Mouse (Mus musculus) kidney, postnatal 25 days (tissue): Measurements from ENCODE around the gene Spata18.

Source experiments
- DNase-seq, 2 experiments: peaks; one replicate each; pipeline ENCODE4 v3.0.0; 2021; ENCODE audit warnings: mixed read lengths in 2 of 2

Gene Spata18

GRCm38 (mm10) chr5:73651061-73651854, at the start of gene Spata18:
Gene Spata18, plus strand, starts transcription at chr5:73651379.
- peak in 1 of 2 experiments; percentile 16 for DNase-seq

DNA sequence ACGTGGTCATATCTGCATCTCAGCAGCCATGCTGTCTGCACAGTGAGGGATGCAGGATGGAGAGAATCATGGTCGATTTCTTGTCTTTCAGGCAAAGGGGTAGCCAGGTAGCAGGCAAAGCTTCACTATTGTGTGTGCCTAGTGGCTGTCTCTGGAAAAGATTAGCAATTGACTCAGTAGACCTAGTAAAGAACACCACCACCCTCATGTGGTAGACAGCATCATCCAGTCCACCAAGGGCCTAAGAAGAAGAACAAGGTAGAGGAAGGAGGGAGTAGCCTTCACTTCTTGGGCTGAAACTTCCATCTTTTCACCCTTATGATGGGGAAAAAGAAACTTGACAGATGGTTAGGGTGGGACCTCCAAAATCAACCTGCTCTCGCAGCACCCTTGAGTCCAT, 48.3 kb upstream of the Spata18 start:
- DNase-seq = no peak

DNA sequence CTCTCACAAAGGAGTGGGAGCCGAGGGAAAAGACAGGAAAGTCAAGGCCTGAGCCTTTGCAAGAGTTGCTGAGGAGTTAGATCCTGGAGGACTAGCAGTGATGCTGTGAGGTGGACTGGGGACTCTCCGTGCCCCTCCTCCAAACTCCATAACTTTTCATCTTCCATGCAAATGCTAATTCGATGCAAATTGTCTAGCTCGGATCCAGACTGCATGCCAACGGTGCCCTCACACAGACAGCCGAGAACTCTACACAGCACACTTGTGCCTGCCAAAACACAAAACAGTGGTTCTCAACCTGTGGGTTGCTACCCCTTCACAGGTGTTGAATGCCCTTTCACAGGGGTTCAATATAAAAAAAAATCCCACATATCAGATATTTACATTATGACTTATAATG, 46.6 kb upstream of the Spata18 start:
- DNase-seq = no peak

- no peak for DNase-seq
These were observed 46.2 kb upstream of the Spata18 start for GRCm38 (mm10) chr5:73604964-73605363.

- no peak for DNase-seq
These were observed 40.1 kb upstream of the Spata18 start for GRCm38 (mm10) chr5:73611071-73611470.

- no peak for DNase-seq
These were observed 37.9 kb upstream of the Spata18 start for GRCm38 (mm10) chr5:73613296-73613695.

DNA sequence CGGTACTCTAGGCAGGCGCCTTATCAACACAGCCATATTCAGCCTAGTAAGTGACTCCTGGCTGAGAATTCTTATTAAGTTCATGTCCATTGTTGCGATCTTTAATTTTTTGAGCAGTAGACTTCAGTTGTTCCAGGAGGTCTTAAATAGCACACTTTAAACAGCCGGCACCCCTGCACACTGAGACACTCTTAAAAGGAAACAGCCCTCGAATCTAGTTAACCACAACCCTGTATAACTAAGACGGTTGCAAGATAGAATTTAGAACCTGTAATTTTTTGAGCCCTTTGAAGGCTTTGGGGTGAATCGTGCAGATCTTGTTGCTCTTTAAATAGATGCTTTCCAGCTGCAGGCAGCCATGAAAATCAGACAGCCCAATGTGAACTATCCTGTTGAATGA, 36.0 kb upstream of the Spata18 start:
- DNase-seq = no peak

GRCm38 (mm10) chr5:73618969-73619368, 32.2 kb upstream of the Spata18 start:
- DNase-seq = no peak

DNA sequence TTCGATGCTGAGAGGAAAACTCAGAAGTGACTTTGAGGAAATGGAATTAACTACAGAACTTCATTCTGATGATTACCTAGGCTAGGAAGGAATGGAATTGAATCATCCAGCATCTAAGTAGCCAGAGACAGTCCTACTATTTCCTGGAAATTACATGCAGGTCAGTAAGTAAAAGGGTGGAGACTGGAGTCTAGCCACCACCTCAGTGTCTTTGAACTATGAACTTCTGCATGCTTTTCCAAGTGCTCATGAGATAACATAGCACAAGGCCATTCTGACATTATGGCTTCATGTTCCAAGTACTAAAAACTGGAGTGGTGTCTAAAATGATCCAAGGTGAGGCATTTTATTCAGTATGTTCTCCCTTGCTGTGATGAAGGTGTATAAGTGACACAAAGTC, 25.7 kb upstream of the Spata18 start:
- DNase-seq = no peak

DNA sequence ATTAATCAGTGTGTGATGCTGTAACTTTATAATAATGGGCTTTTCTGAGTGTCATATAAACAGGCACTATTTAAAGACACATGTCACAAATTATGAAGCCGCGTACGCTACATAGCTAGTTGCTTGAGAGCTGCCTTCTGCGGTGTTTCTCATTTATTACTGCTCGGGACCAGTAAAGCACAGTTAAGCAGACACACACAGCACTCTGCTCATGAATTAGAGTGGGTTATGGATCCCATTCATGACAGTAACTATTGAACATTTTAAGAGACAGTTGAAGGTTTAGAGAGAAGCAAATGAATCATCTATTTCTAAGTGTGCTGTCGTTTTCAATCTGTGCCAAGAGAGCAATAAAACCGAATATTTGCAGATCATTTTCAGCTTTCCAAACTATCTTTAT, 24.3 kb upstream of the Spata18 start:
- no peak for DNase-seq

GRCm38 (mm10) chr5:73627559-73627958, 23.6 kb upstream of the Spata18 start:
- no peak for DNase-seq

GRCm38 (mm10) chr5:73627991-73628390, 23.2 kb upstream of the Spata18 start:
- DNase-seq = no peak

GRCm38 (mm10) chr5:73630141-73630540, 21.0 kb upstream of the Spata18 start:
- DNase-seq = no peak

DNA sequence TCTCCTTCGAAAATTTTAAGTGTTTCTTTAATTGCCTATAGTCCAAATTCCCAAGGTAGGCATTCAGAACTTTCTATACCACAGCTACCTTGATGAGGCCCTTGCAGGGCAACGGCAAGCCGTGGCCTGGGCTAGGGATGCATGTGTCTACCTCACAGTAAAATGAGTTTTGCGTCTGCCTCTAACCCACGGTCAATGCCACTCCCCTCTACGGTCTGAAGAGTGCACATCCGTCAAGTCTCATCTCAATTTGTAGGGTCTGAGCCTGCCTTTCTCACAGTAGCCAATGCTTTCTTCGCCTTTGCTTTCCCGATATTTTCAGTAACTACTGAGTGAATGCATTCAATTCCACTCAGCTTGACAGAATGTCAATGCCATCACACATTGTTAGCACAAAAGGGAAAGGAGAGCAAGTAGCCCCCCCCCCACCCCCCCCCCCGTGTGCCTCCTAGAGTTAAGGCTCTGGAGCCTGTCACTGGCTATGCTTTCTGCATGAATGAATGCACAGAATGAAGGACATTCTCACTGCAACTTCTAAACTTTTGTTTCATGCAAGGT, 20.1 kb upstream of the Spata18 start:
- DNase-seq = no peak

DNA sequence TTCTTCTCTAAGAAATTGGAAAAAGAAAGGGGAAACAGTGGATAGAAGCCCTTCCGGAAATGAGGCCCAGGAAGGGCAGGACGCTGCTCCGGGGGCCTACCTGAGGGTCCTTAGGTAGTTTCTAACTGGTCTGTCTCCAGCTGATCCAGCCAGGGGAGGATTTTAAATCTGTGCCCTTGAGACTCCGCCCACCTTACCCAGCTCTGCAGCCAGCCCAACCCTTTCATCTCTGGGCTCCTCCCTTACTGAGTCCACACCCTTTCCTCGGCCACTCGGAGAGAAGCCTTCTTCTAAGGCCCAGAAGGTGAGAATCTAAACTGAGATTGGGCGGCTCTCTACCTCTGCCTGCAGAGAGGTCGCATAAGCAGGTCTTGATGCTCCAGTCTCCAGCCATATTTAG, 18.9 kb upstream of the Spata18 start, which contains the start of gene Lrrc66:
Gene Lrrc66 (minus strand): TSS at position 236 of the 400 bp plus-strand sequence.
- peak; percentile 56 to 74 for DNase-seq

DNA sequence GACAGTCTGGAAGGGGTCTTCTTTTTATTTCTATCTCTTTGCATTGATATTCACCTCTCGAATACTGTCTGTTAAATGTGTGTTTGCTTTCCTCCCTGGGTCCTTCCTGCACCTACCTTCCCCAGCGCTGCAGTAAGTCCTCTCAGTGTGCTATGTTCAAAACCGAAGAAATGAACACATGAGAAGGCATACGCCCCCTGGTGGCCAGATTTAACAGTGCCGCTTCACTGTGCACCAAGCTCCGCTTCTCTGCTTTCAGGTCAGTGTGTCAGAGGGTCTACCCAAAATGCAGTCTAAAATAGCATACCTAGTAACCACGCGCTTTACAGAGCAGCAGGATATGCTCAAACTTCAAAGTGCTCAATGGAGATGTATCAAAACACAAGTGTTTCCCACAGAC, 18.0 kb upstream of the Spata18 start:
- peak; percentile 74 to 87 for DNase-seq

- no peak for DNase-seq
These were observed 13.7 kb upstream of the Spata18 start for GRCm38 (mm10) chr5:73637337-73638107.

GRCm38 (mm10) chr5:73641058-73641457, 10.1 kb upstream of the Spata18 start:
- no peak for DNase-seq

DNA sequence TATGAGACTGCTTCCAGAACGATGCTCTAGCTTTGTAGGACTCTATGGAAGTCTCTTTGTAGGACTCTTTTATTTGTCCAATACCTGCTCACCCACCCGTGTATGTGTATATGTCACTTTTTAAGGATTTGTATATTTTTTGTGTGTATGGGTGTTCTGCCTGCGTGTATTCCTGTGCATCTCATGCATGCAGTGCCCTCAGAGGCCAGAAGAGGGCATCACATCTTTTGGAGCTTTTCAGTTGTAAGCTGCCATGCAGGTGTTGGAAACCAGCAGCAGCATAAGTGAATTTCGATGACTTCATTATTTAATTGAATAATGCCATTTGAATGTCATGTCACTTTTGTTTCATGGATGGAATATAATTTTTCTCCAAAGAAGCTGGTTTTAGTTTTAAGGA, 9.1 kb upstream of the Spata18 start:
- DNase-seq = peak in 1 of 2 experiments; percentile 57

DNA sequence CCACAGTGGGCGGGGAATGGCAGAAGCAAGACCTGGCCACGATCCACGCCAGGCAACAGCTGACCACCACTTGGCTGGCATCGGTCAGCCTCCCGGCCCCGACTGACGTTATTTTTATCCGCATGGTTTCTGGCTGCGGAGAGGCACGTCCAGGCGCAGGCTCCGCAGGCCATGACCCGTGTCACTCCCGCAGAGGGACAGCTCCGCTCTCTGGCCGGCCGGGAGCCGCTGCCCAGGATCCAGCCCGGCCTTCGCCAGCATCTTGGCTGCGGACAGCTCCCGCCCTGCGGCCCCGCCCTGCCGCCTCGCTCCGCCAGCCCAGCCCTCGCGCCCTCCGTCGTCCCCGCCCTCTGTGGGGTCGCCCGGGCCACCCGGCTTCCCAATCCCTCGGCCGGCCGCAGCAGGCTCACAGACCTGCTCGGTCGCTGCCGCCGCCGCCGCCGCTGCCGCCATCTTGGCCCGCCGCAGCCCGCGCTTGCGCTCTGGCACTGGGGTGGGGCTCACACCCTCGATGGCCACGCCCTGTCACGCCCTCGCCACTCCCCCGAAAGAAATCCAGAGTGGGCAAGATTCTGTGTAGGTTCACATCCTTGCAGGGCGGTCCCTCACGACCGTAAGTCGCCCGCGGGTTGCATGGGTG, 3.8 kb upstream of the Spata18 start, which contains the start of gene Sgcb:
Gene Sgcb (minus strand): TSS at position 530 of the 640 bp plus-strand sequence.
- DNase-seq = peak; percentile 90

DNA sequence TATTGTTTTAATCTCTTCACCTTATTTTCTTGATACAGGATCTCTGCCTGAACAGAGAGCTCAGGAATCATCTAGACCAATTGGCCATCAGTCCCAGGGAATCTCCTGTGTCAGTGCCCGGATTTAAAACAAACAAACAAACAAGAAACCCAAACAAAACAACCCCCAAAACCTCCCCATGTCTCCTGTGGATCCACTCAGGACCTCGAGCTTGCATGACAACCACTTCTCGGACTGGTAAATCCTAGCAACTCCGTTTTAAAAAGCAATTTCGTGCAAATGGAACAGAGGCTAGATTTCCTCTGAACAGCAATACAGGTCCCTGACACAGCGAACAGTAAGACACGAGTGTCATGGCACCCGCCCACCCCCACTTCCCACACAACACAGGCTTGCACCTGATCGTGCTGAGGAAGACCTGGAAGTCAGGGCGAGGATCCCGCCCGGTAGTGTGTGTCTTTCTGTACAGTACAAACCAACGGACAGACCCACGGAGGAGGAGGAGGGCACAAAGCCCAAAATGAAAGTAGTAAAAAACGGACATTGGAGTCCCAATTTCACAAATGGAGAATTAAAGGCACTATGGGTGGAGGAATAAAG, 714 bp upstream of the Spata18 start:
- DNase-seq = peak in 1 of 2 experiments; percentile 11

DNA sequence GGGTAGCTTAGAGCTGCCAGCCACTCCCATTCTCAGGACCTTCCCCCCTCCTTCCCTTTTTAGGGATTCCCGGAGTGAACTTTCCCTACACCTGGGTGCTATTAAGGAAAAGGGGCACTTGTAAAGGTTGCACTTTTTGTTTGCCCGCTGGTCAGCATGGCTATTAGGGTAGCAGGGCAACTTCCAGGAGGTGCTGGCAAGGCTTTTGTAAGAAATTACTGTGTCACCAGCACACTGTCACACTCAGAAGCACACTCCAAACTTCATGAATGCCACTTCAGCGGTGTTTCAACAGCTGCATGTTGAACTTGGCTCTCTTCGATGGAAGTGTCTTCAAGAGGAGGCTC, 649 bp downstream of the Spata18 start:
- peak in 1 of 2 experiments; percentile 45 for DNase-seq

DNA sequence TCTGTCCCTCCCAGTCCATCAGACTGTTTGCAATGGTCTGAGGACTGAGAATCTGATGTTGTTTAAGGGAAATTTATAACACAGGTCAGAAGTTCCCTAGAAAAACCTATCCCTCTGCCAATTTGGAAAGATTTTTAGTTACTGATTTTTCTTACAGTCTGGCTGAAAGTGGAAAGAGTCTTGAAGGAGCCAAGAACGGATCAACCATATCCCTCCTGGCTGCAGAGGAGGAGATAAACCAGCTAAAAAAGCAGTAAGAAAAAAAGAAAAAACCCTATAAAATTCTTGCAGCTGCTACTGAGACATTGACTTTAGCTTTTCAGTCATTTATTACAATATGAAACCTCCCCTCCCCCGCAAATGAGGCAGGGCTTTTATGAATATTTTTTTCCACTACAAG, 15.5 kb downstream of the Spata18 start:
- no peak for DNase-seq
